Mouse (Mus musculus): ENCODE results near the gene Zfp839. TPM values are rescaled to one million over a fixed set of nuclear protein-coding genes. Genes with fewer than 3 reads are reported as not detected.
A peak's percentile ranks its signal among the peaks of the same experiment; 100 is the strongest.

Zfp839 gene
- polyA plus RNA-seq, 1 experiment, result 8.5 TPM

DNA sequence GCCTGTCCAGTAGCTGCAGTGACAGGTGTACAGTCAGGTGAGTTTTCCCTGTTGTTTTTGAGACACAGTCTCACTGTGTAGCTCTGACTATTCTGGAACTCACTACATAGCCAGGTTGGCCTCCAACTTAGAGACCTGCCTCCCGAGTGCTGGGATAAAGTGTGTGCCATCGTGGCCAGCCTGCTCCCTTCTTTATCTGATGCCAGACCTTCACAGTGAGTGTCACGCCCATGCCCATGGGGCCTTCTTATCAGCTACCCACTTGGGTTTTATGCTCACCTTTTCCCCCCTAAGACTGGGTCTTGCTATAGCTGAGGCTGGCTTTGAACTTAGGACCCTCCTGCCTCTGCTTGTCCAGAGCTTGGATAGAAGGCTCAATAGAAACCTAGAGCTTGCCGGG, 20.1 kb downstream of the Zfp839 start:
- TF ChIP-seq CTCF (IDR thresholded peaks at IDR 0.05; ENCODE audit: borderline replicate concordance, insufficient read depth, low read depth, low read length), result no peak
- TF ChIP-seq POLR2A (IDR thresholded peaks at IDR 0.05; ENCODE audit: borderline replicate concordance, insufficient read depth, low read length), result no peak
- 87% methylated on average over 4 of the region's 4 CpGs for WGBS
- no peaks in the 10 kb centered on the region for H3K27me3 ChIP-seq (ENCODE audit: control insufficient read depth, insufficient read depth, low read length)
- H3K4me1 ChIP-seq (ENCODE audit: control insufficient read depth, insufficient read depth, low read length), result peaks cover 7% of the 10 kb centered on the region
- H3K27ac ChIP-seq (ENCODE audit: insufficient read depth, low read length), result no peak overlapping the region
- no peak for DNase-seq
- H3K4me3 ChIP-seq (replicated peaks; ENCODE audit: insufficient read depth, low read depth, low read length), result no peak overlapping the region

DNA sequence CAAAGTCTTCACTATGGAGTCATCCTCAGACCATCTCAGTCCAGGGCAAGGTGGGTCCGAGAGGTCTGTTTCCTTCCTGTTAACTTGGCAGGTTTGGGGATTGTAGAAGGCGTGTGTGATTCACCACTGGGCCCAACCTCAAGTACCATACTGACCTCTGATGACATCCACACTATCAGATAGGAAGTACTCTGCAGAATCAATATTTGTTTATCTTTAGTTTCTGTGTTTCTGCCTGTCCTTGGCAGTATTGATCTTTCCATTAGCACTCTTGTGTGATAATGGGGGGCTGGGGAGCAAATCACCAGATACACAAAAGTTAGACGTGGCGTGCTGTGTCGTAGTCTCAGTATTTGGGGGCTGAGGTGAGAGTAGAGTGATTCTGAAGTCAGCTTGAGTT, 21.2 kb downstream of the Zfp839 start:
- no peak overlapping the region for H3K4me3 ChIP-seq (replicated peaks; ENCODE audit: insufficient read depth, low read depth, low read length)
- H3K27ac ChIP-seq (ENCODE audit: insufficient read depth, low read length), result no peak overlapping the region
- no peak for TF ChIP-seq POLR2A (IDR thresholded peaks at IDR 0.05; ENCODE audit: borderline replicate concordance, insufficient read depth, low read length)
- no peak for TF ChIP-seq CTCF (IDR thresholded peaks at IDR 0.05; ENCODE audit: borderline replicate concordance, insufficient read depth, low read depth, low read length)
- no peaks in the 10 kb centered on the region for H3K27me3 ChIP-seq (ENCODE audit: control insufficient read depth, insufficient read depth, low read length)
- H3K4me1 ChIP-seq (ENCODE audit: control insufficient read depth, insufficient read depth, low read length), result peaks cover 2% of the 10 kb centered on the region
- 90% methylated on average over 5 of the region's 5 CpGs for WGBS
- no peak for DNase-seq

DNA sequence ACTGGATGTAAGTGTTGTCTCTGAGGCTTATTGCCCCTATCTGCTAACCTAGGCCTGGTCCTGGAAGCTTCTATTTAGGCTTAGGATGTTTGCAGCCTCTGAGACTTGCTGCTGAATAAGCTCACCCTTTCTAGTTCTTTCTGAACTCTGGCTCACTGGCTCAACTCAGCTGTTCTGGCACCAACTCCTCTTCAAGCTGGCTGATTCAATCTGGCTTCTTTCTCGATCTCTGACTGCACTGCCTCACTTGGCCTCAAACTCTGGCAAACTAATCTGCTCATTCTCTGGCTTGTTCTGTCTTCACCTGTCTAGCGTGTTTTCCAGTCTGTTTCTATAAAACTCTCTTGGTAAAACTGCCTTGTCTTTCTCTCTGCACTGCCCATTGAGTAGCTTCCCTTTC, 25.3 kb downstream of the Zfp839 start:
- TF ChIP-seq CTCF (IDR thresholded peaks at IDR 0.05; ENCODE audit: borderline replicate concordance, insufficient read depth, low read depth, low read length) (no peak), POLR2A (IDR thresholded peaks at IDR 0.05; ENCODE audit: borderline replicate concordance, insufficient read depth, low read length) (no peak)
- WGBS, result 42% methylated on average over 2 of the region's 2 CpGs
- Histone ChIP-seq H3K4me1 (ENCODE audit: control insufficient read depth, insufficient read depth, low read length) (no peaks in the 10 kb centered on the region), H3K4me3 (replicated peaks; ENCODE audit: insufficient read depth, low read depth, low read length) (no peak overlapping the region), H3K27me3 (ENCODE audit: control insufficient read depth, insufficient read depth, low read length) (no peaks in the 10 kb centered on the region), H3K27ac (ENCODE audit: insufficient read depth, low read length) (no peak overlapping the region)
- DNase-seq, result no peak

DNA sequence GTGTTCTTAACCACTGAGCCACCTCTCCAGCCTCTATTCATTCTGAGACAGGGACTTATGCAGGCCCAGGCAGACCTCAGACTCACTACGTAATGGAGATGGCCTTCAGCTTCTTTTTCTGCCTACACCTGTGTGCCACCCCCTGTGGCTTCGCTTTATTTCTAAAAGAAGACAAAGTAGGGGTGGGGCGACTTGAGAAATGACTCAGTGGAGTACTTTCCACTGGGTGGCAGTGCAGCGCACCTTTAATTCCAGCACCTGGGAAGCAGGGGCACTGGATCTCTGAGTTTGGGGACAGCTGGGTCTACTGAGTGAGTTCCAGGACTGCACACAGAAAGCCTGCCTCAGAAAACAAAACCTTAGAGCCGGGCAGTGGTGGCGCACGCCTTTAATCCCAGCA, 32.2 kb downstream of the Zfp839 start:
- no peak for DNase-seq
- no peaks in the 10 kb centered on the region for H3K4me1 ChIP-seq (ENCODE audit: control insufficient read depth, insufficient read depth, low read length)
- 87% methylated on average over 7 of the region's 7 CpGs for WGBS
- TF ChIP-seq POLR2A (IDR thresholded peaks at IDR 0.05; ENCODE audit: borderline replicate concordance, insufficient read depth, low read length) (no peak), CTCF (IDR thresholded peaks at IDR 0.05; ENCODE audit: borderline replicate concordance, insufficient read depth, low read depth, low read length) (peak; percentile 29; the same call in 1 of the 2 replicates)
- no peaks in the 10 kb centered on the region for H3K27me3 ChIP-seq (ENCODE audit: control insufficient read depth, insufficient read depth, low read length)
- no peak overlapping the region for H3K27ac ChIP-seq (ENCODE audit: insufficient read depth, low read length)
- no peak overlapping the region for H3K4me3 ChIP-seq (replicated peaks; ENCODE audit: insufficient read depth, low read depth, low read length)

DNA sequence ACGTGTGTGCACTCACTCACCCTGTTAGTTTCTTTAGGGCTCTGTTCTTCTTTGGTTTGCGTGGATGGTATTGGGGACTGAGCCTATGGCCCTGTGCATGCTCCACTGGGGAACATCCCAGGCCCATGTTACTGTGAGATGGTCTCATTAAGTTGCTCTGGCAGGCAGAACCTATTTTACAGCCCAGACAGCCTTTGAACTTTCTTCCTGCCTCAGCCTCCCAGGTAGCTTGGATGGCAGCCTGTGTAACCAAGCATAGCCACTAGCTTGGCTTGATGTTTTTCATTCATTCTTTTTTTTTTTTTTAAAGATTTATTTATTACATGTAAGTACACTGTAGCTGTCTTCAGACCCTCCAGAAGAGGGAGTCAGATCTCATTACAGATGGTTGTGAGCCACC, 35.2 kb downstream of the Zfp839 start:
- no peak for TF ChIP-seq POLR2A (IDR thresholded peaks at IDR 0.05; ENCODE audit: borderline replicate concordance, insufficient read depth, low read length)
- no peak for TF ChIP-seq CTCF (IDR thresholded peaks at IDR 0.05; ENCODE audit: borderline replicate concordance, insufficient read depth, low read depth, low read length)
- H3K27me3 ChIP-seq (ENCODE audit: control insufficient read depth, insufficient read depth, low read length), result no peaks in the 10 kb centered on the region
- no peaks in the 10 kb centered on the region; the same call in 1 of the 2 replicates for H3K4me1 ChIP-seq (ENCODE audit: control insufficient read depth, insufficient read depth, low read length)
- H3K4me3 ChIP-seq (replicated peaks; ENCODE audit: insufficient read depth, low read depth, low read length), result no peak overlapping the region
- no peak for DNase-seq
- H3K27ac ChIP-seq (ENCODE audit: insufficient read depth, low read length), result no peak overlapping the region
- 97% methylated on average over 2 of the region's 2 CpGs for WGBS

DNA sequence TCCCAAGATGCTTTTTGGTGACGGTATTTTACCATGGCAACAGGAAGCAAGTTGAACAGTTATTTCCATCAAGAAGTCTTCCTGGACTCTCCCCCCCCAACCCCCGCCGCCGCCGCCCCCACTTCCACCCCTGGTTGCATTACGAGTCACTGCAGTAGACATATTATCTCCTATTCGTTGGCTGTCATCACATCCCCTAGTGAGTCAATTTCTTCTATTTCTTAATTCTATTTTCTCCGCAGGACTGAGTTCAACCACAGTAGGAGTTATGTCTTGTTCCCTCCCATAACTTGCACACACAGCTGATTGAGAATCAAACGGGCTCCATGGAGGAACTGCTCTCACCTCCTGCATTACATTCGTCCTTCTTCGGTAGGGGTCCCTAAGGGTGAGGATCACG, 38.1 kb downstream of the Zfp839 start:
- TF ChIP-seq CTCF (IDR thresholded peaks at IDR 0.05; ENCODE audit: borderline replicate concordance, insufficient read depth, low read depth, low read length) (no peak), POLR2A (IDR thresholded peaks at IDR 0.05; ENCODE audit: borderline replicate concordance, insufficient read depth, low read length) (no peak)
- peak overlapping the region; percentile 96 for H3K4me3 ChIP-seq (replicated peaks; ENCODE audit: insufficient read depth, low read depth, low read length)
- no peaks in the 10 kb centered on the region for H3K27me3 ChIP-seq (ENCODE audit: control insufficient read depth, insufficient read depth, low read length)
- H3K4me1 ChIP-seq (ENCODE audit: control insufficient read depth, insufficient read depth, low read length), result no peaks in the 10 kb centered on the region; the same call in 1 of the 2 replicates
- no peak overlapping the region for H3K27ac ChIP-seq (ENCODE audit: insufficient read depth, low read length)
- 34% methylated on average over 12 of the region's 12 CpGs for WGBS
- no peak for DNase-seq

DNA sequence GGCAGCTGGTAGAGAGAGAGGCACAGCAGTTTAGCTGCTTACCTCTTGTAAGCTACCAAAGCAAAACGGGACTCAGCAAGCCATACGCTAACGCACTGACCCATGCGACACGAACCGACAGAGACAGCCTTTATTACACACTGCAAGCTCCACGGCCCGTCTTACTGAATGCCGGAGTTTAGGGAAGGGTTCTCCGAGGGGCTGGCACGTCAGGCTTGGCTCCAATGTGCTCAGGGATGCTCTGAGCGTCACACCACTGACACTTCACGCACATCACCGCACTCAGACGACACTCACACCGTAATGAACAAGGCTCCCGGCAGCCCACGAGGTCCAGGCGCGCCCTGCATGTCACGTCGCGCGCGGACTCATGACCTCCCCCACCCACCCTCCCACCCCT, 38.6 kb downstream of the Zfp839 start:
- no peak for TF ChIP-seq POLR2A (IDR thresholded peaks at IDR 0.05; ENCODE audit: borderline replicate concordance, insufficient read depth, low read length)
- Histone ChIP-seq H3K27me3 (ENCODE audit: control insufficient read depth, insufficient read depth, low read length) (no peaks in the 10 kb centered on the region), H3K27ac (ENCODE audit: insufficient read depth, low read length) (no peak overlapping the region), H3K4me1 (ENCODE audit: control insufficient read depth, insufficient read depth, low read length) (no peaks in the 10 kb centered on the region; the same call in 1 of the 2 replicates), H3K4me3 (replicated peaks; ENCODE audit: insufficient read depth, low read depth, low read length) (peak overlapping the region; percentile 96)
- no peak for DNase-seq
- WGBS, result 0% methylated on average over 25 of the region's 25 CpGs

DNA sequence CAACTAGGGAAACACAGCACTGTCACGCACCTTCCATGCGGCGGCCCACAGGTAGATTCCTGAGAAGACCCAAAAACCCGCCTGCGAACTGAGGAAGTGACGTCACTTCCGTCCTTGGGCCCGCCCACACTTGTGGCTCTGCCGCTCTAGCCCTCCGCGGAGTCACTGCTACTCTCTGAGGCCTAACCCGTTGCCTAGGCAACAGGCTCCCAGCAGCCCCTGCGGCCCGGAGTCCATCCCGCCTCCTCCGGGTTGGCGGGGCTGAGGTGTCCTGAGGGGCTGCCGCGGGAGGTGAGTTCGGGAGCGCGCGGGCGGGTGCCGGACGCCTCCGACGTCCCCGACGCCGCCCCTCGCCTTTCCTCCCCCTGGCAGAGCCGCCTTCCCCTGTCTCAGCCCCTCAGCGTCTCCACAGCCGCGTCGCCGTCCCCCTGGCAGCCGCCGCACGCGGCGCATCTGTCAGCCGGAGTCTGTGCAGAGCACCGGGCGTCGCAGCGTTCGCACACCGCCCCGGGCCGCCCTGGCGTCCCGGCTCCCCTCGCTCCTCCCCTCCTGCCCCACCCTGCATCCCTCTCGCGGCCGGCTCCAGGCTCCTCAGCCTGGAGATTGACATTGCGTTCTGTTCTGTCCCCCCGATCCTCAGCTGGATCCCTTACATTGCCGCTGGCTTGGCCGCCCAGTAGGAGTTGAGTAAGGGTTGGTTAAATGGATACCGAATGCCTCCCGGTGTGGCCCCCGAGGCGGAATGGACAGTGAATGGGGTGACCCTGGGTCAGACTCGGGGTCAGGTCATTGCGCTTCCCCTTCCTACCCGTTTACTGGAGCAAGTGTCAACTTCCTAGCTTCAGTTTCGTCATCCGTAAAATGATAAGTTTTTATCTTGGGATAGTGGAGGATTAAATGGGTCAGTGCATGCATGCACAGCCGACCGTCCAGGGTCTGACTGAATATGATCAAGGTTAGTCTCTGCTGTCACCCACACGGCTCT, 39.3 kb downstream of the Zfp839 start, which contains the start of the genes Cinp and Tecpr2:
Gene Cinp (minus strand): TSS at position 110 of the 985 bp plus-strand sequence.
Gene Tecpr2 (plus strand): TSS at position 229 of the 985 bp plus-strand sequence.
- TF ChIP-seq CTCF (IDR thresholded peaks at IDR 0.05; ENCODE audit: borderline replicate concordance, insufficient read depth, low read depth, low read length), result no peak
- peak; percentile 56; the same call in 1 of the 2 replicates for TF ChIP-seq POLR2A (IDR thresholded peaks at IDR 0.05; ENCODE audit: borderline replicate concordance, insufficient read depth, low read length)
- peak within 1 kb of the TSS; percentile 96 for H3K4me3 ChIP-seq (replicated peaks; ENCODE audit: insufficient read depth, low read depth, low read length)
- H3K4me1 ChIP-seq (ENCODE audit: control insufficient read depth, insufficient read depth, low read length), result no peaks in the 10 kb centered on the region; the same call in 1 of the 2 replicates
- peak; percentile 96 to 99 for DNase-seq
- H3K27ac ChIP-seq (ENCODE audit: insufficient read depth, low read length), result peak within 1 kb of the TSS; percentile 67; the same call in 1 of the 2 replicates
- no peaks in the 10 kb centered on the region for H3K27me3 ChIP-seq (ENCODE audit: control insufficient read depth, insufficient read depth, low read length)
- under 1% methylated on average over 74 of the region's 74 CpGs for WGBS
